Mouse (Mus musculus) heart, adult 2 months (tissue): Measurements from ENCODE around the gene Nfatc2.

Experiments
- CTCF ChIP-seq: fragments of 200-600 bp; IDR thresholded peaks from 2 replicates; pipeline ENCODE4 v1.8.1; 2022; ENCODE audit warnings: antibody characterized with exemption, mild to moderate bottlenecking, moderate library complexity
- POLR2A ChIP-seq: fragments of 200-500 bp; IDR thresholded peaks from 2 replicates; pipeline ENCODE4 v1.6.1; 2011; ENCODE audit warnings: mild to moderate bottlenecking, low read depth, low read length, control low read depth; ENCODE audit not compliant: insufficient read depth

- TF ChIP-seq CTCF = no peak
- no peak for TF ChIP-seq POLR2A
These were observed 111.5 kb downstream of the Nfatc2 start for GRCm38 (mm10) chr2:168489953-168490352.
